Mouse (Mus musculus): ENCODE results near the gene AF366264.

DNA sequence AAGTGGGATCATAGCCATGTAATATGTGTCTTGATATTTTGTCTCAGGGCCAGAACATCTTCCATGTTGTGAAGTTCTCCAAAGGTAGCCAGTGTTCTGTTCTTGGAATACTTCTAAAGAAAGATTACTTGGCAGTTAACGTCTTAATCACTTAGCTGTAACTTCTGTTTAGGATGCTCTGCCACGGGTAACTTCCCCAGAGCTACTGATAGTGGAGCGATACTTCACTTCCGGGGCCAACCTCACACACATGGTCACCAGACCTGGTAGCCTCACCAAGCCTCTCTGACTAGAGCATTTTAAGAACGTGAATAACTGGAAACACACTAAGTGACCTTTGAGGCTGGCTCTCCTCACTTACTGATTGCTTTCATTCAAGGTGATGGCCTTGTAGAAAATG is 38.6 kb downstream of the AF366264 start:
- TF ChIP-seq EP300 (IDR thresholded peaks at IDR 0.05) = no peak
- no peak for TF ChIP-seq CTCF (IDR thresholded peaks at IDR 0.05)

All from lung, postnatal 0 days (tissue).